Mouse (Mus musculus): ENCODE measurements around the gene Enox1.

DNA sequence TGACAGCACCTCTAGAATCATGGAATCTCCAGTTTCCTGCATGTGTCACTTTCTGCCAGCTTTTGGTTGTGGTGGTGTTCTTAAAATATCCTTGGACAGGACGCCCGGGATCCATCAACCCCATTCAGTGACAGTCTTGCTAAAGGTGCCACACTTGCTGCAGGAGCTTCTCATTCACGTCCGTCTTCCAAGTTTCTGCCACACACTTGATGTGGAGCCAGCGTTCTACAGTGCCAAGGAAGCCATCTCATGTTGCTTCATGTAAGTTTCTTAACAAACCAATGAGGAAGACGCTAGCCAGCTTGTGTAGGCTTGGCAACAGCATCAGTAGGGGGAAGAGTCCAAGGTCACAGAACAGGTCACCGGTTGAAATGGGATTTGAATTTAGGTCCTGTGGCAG, 5.1 kb upstream of the Enox1 start:
- TF ChIP-seq POLR2A (IDR thresholded peaks at IDR 0.05; ENCODE audit: low read depth, low read length), result no peak
- no peak for TF ChIP-seq CTCF (conservative IDR thresholded peaks at IDR 0.05; ENCODE audit: insufficient read depth, insufficient read length, low read depth, low read length)

Measured in kidney, adult 2 months (tissue).